Mouse (Mus musculus) kidney, postnatal 10 days (tissue): ENCODE data around the gene Micu2.

ENCODE experiments used
- DNase-seq: peaks from one replicate; pipeline ENCODE4 v3.0.0; 2021; ENCODE audit warnings: mixed read lengths

Gene Micu2

GRCm38 (mm10) chr14:57890011-57890842 lies 108.8 kb downstream of the Micu2 start, which contains the start of gene Zdhhc20:
TSS of gene Zdhhc20 (minus strand) at chr14:57890276.
- peak; percentile 98 for DNase-seq

GRCm38 (mm10) chr14:57889541-57890010 lies 109.5 kb downstream of the Micu2 start:
- DNase-seq: peak; percentile 65

GRCm38 (mm10) chr14:57887171-57887570 lies 111.9 kb downstream of the Micu2 start:
- peak; percentile 60 for DNase-seq

GRCm38 (mm10) chr14:57886032-57886431 lies 113.0 kb downstream of the Micu2 start:
- no peak for DNase-seq

GRCm38 (mm10) chr14:57883341-57883740 lies 115.7 kb downstream of the Micu2 start:
- DNase-seq: no peak

GRCm38 (mm10) chr14:57882720-57883119 lies 116.3 kb downstream of the Micu2 start:
- DNase-seq: no peak

- DNase-seq: peak; percentile 65
These were observed 117.3 kb downstream of the Micu2 start for GRCm38 (mm10) chr14:57881793-57882192.

DNA sequence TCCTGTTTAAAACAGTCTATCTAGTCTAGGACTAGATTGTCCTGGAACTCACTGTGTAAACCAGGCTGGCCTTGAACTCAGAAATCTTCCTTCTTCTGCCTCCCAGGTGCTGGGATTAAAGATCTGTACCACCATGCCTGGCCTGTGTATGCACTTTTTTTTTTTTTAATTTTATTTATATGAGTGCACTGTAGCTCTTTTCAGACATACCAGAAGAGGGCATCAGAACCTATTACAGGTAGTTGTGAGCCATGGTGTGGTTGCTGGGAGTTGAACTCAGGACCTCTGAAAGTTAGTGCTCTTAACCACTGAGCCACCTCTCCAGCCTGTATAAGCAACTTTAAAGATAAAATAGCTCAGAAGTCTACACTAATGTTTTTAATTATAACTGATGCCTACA lies 118.0 kb downstream of the Micu2 start:
- DNase-seq: no peak

DNA sequence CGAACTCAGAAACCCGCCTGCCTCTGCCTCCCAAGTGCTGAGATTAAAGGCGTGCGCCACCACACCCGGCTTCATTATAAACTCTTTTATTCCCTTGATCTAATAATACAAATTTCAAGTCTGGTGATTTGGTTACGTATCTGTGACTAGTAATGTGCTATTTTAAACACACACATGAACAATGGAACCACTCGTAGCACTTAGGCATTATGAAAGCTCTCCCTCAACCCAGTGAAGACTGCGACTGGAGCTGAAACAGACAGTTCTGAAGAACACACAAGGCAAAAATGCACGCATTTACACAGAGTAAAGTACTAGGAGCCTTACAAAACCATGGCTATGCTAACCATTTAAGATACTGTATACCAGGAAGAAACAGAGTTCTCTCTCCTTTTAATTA lies 121.1 kb downstream of the Micu2 start:
- DNase-seq: no peak

GRCm38 (mm10) chr14:57866676-57867276 lies 132.3 kb downstream of the Micu2 start:
- DNase-seq: no peak
